Comparison of ENCODE assay signal across 9 mouse cellular contexts in genomic region chr8:107942752-107943510, GRCm38 (mm10). TPM values are rescaled to one million over a fixed set of nuclear protein-coding genes. Genes with fewer than 3 reads are reported as not detected.
DNase-seq lines count a peak whose midpoint lies in the region; ATAC-seq and TF ChIP-seq lines count a peak whose summit lies in the region.
"Had no signal": no experiment of that assay in that cellular context is flagged by ENCODE, and none has a peak within 500 bp of the region (broad histone marks: within the 10 kb centered on the region; RNA-seq: fewer than 3 reads in every experiment).

No protein-coding gene starts in this region.

- H3K27ac ChIP-seq in kidney, embryonic 15.5 days: no peak overlapping the region
- H3K27ac ChIP-seq in kidney, adult 2 months (ENCODE audit: insufficient read depth, low read depth, low read length): no peak overlapping the region
- peak overlapping the region; percentile 41; the same call in 1 of the 2 replicates for H3K27ac ChIP-seq in embryonic facial prominence, embryonic 12.5 days
- no peak overlapping the region for H3K27ac ChIP-seq in intestine, embryonic 16.5 days (ENCODE audit: low read length)

- ATAC-seq in kidney, embryonic 15.5 days (replicated peaks; ENCODE audit: low FRiP score): no peak
- ATAC-seq in embryonic facial prominence, embryonic 12.5 days (ENCODE audit: insufficient number of reproducible peaks, insufficient read depth, low FRiP score, low TSS enrichment): no peak
- peak; percentile 23; the same call in 1 of the 2 replicates for ATAC-seq in intestine, embryonic 16.5 days
- no peak for ATAC-seq in megakaryocyte-erythroid progenitor cell, adult 5-6 weeks (replicated peaks; ENCODE audit: low FRiP score, low TSS enrichment, poor library complexity, severe bottlenecking)

- WGBS in kidney, embryonic 15.5 days: under 1% methylated on average over 17 of the region's 17 CpGs
- WGBS in kidney, adult 2 months: under 1% methylated on average over 17 of the region's 17 CpGs
- WGBS in embryonic facial prominence, embryonic 12.5 days: under 1% methylated on average over 17 of the region's 17 CpGs
- WGBS in intestine, embryonic 16.5 days: under 1% methylated on average over 17 of the region's 17 CpGs

- TF ChIP-seq CTCF in kidney, adult 2 months (conservative IDR thresholded peaks at IDR 0.05; ENCODE audit: insufficient read depth, insufficient read length, low read depth, low read length): no peak

- DNase-seq in kidney, adult 2 months: no peak
- DNase-seq in retina, embryonic 14.5 days (ENCODE audit: low spot score): peak; percentile 43
- no peak for DNase-seq in gastrocnemius, postnatal 4 days (ENCODE audit: low spot score in 2 of 2)
- no peak for DNase-seq in adrenal gland, adult 2 months
- DNase-seq: thymus, postnatal 25 days had no signal

- H3K4me2 ChIP-seq in kidney, embryonic 15.5 days: peak overlapping the region; percentile 48
- peak overlapping the region; percentile 50 for H3K4me2 ChIP-seq in embryonic facial prominence, embryonic 12.5 days (replicated peaks)
- H3K4me2 ChIP-seq in intestine, embryonic 16.5 days (ENCODE audit: low read depth, low read length): peak overlapping the region; percentile 45

- H3K36me3 ChIP-seq in kidney, embryonic 15.5 days: no peaks in the 10 kb centered on the region
- H3K36me3 ChIP-seq in kidney, adult 2 months (ENCODE audit: control insufficient read depth, insufficient read depth, low read length): no peaks in the 10 kb centered on the region
- no peaks in the 10 kb centered on the region for H3K36me3 ChIP-seq in embryonic facial prominence, embryonic 12.5 days
- no peaks in the 10 kb centered on the region for H3K36me3 ChIP-seq in intestine, embryonic 16.5 days (ENCODE audit: control insufficient read depth, insufficient read depth, low read length)

- H3K9me3 ChIP-seq in kidney, embryonic 15.5 days (replicated peaks): no peaks in the 10 kb centered on the region
- no peaks in the 10 kb centered on the region for H3K9me3 ChIP-seq in embryonic facial prominence, embryonic 12.5 days
- H3K9me3 ChIP-seq in intestine, embryonic 16.5 days (ENCODE audit: control insufficient read depth, low read length): no peaks in the 10 kb centered on the region

- H3K27me3 ChIP-seq in kidney, embryonic 15.5 days: peaks cover 65% of the 10 kb centered on the region
- H3K27me3 ChIP-seq in kidney, adult 2 months (replicated peaks; ENCODE audit: control insufficient read depth, insufficient read depth, low read length): peaks cover 3% of the 10 kb centered on the region; the same call in 1 of the 2 replicates
- H3K27me3 ChIP-seq in embryonic facial prominence, embryonic 12.5 days: 0 out of 2 replicates have a peak, but pooled peaks cover 2% of the 10 kb centered on the region
- 0 out of 2 replicates have a peak, but pooled peaks cover 3% of the 10 kb centered on the region for H3K27me3 ChIP-seq in intestine, embryonic 16.5 days (replicated peaks; ENCODE audit: control insufficient read depth, insufficient read depth, low read length)

- H3K4me1 ChIP-seq in kidney, embryonic 15.5 days: peaks cover 21% of the 10 kb centered on the region
- no peaks in the 10 kb centered on the region for H3K4me1 ChIP-seq in kidney, adult 2 months (ENCODE audit: control insufficient read depth, insufficient read depth, low read length)
- peaks cover 30% of the 10 kb centered on the region for H3K4me1 ChIP-seq in embryonic facial prominence, embryonic 12.5 days
- H3K4me1 ChIP-seq in intestine, embryonic 16.5 days (ENCODE audit: control insufficient read depth, insufficient read depth, low read length): peaks cover 12% of the 10 kb centered on the region; the same call in 1 of the 2 replicates

- H3K4me3 ChIP-seq in kidney, embryonic 15.5 days (replicated peaks): peak overlapping the region; percentile 10
- no peak overlapping the region for H3K4me3 ChIP-seq in kidney, adult 2 months (ENCODE audit: insufficient read depth, low read depth, low read length)
- H3K4me3 ChIP-seq in embryonic facial prominence, embryonic 12.5 days: peak overlapping the region; percentile 23
- H3K4me3 ChIP-seq in intestine, embryonic 16.5 days (ENCODE audit: low read length): peak overlapping the region; percentile 16

- H3K9ac ChIP-seq in kidney, embryonic 15.5 days: no peak overlapping the region
- H3K9ac ChIP-seq in embryonic facial prominence, embryonic 12.5 days: peak overlapping the region; percentile 47; the same call in 1 of the 2 replicates
- no peak overlapping the region for H3K9ac ChIP-seq in intestine, embryonic 16.5 days (ENCODE audit: low read depth, low read length)

- no peak for TF ChIP-seq POLR2A in kidney, adult 2 months (IDR thresholded peaks at IDR 0.05; ENCODE audit: low read depth, low read length)

RNA-seq across cellular contexts. Expression of gene Zfhx3, which starts 0.5 kb away (rescaled TPM):
- 9.2 and 9.4 TPM in 2 replicates for polyA plus RNA-seq in kidney, embryonic 15.5 days (2015; fragmentation: Nextera tagmentation; extraction: Ambion mirVana)
- 2.0 and 2.5 TPM in 2 replicates for polyA plus RNA-seq in kidney, adult 2 months (2012; rRNA removed)
- polyA plus RNA-seq in embryonic facial prominence, embryonic 12.5 days (2016; fragmentation: Nextera tagmentation; extraction: Ambion mirVana): 38.5 and 43.1 TPM in 2 replicates
- 5.9 and 6.1 TPM in 2 replicates for polyA plus RNA-seq in intestine, embryonic 16.5 days (2015; fragmentation: Nextera tagmentation; extraction: Ambion mirVana)
- total RNA-seq in megakaryocyte-erythroid progenitor cell, adult 5-6 weeks (2014; fragmentation: Nextera tagmentation): 2.9 and 4.2 TPM in 2 replicates
- total RNA-seq in megakaryocyte-erythroid progenitor cell, adult 5-6 weeks (2017): 0.28 and 0.38 TPM in 2 replicates
- total RNA-seq in gastrocnemius, postnatal 4 days (2021): 10 to 100 TPM; 15.9 to 16.0 TPM
- 10 to 100 TPM; 34.3 to 45.1 TPM for total RNA-seq in adrenal gland, adult 2 months (2021)
- 11.7 and 12.9 TPM in 2 replicates for polyA plus RNA-seq in adrenal gland, adult 2 months (2012; rRNA removed)
